Mouse (Mus musculus) adrenal gland, adult 10 weeks (tissue): ENCODE results near the gene Nfe2l1. TPM values are rescaled to one million over a fixed set of nuclear protein-coding genes. Genes with fewer than 3 reads are reported as not detected.

ENCODE experiments used
- polyA plus RNA-seq: library from polyadenylated mRNA; stranded (reverse); fragments of 350-450 nt; fragmentation: Illumina TruSeq; extraction: RNeasy Lipid Tissue Mini Kit (QIAGEN cat#74804); gene quantifications from one replicate; pipeline ENCODE4 v1.2.3, GENCODE M21; 2014; ENCODE audit warnings: low read depth, low replicate concordance

Gene Nfe2l1
- 121 TPM for polyA plus RNA-seq

GRCm38 (mm10) chr11:96829813-96830538, at the start of gene Nfe2l1:
TSS of gene Nfe2l1 (minus strand) at chr11:96829968.

DNA sequence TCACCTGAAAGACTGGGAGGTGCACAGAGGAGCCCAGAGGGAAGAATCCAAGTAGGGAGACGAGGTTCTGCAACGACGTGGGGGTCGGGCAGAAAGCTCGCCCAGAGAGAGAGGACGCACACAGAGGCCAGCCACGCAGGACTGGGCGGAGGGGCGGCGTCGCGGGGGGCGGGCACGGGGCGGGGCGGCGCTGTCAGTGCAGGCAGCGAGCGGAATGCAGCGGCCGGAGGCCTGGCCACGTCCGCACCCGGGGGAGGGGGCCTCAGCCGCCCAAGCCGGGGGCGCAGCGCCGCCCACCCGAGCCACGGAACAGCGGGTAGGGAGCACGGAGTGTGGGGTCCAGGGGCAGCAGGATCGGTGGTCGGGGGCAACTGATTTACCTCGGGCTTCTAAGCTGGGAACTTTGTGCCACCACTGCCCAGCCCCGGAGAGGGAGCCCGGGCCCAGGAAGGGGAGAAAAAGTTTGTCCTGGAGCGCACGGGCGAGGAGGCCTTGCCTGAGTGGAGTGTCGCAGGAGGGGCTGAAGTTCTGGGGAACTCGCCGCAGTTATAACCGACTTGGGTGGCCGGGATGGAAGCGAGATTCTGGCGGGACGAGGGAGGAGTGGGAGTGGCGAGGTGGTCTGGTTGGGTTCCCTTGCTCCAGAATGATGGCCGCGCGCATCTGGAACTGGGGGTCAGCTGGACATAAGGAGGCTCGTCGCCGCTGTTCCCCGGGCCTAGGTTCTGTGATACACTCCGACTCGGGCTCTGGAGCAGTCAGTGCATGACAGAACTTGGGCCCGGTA, 20.1 kb upstream of the Nfe2l1 start, which contains the start of gene Copz2:
TSS of gene Copz2 (plus strand) at position 190 of the 787 bp plus-strand sequence.

GRCm38 (mm10) chr11:96788871-96789795, 40.6 kb downstream of the Nfe2l1 start, which contains the start of gene Cbx1:
TSS of gene Cbx1 (plus strand) at chr11:96789127.

DNA sequence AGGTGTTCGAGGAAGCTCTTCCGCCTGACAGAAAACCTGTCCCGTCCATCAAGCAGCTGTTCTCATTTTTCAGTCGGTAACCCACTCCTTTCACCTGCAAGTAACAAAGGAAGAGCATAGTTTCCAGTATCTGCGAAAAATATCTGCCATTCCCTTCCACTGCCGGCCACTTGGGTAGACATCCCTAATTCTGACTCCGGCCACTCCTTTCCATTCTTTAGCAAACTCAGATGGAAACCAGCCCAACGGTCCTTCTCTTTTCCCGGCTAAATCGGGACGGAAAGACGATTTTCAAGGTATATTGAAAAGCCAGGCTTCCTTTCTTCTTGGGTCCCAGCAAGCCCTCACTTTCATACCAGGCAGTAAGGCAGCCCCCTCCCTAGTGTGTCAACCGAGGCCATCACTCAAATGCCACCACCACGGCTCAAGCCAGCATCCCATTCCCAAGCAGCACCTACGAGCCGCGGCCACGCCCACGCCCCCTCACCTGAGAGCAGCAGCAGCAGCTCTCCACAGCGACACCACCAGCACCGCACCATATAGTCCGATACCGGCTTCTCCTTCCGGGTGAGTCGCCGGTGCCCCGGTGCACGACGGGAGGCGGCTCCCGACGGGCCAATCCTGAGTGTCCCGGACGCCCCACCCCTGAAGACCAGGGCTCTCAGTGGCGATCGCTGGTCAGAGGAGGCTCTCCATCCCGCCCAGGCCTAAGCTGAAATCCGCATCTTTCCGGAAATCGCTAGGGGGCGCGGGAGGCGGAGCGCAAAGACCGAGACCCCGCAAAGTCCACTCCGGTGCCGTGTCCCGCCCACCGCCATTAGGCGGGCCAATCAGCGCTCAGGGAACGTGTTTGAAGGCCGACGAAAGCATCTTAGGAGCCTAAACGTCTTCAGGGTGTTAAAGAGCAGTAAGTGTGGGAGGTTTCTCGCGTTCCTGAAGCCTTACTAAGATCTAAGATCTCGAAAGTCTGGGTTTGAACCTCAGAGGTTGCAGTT, 52.5 kb downstream of the Nfe2l1 start, which contains the start of gene Snx11:
TSS of gene Snx11 (minus strand) at position 592 of the 995 bp plus-strand sequence.

Other genes starting within 250 kb of the Nfe2l1 start
- gene Snx11, start 52.4 kb downstream of the Nfe2l1 start, polyA plus RNA-seq = 4.1 TPM
- gene Cbx1, start 40.8 kb downstream of the Nfe2l1 start, polyA plus RNA-seq = 85.1 TPM
- gene Copz2, start 19.9 kb upstream of the Nfe2l1 start, polyA plus RNA-seq = 21.8 TPM
- 16.9 TPM for gene Cdk5rap3, start 86.5 kb upstream of the Nfe2l1 start, polyA plus RNA-seq
- not detected for gene Prr15l, start 98.1 kb upstream of the Nfe2l1 start, polyA plus RNA-seq
- 11.4 TPM for gene Pnpo, start 114.0 kb upstream of the Nfe2l1 start, polyA plus RNA-seq
- gene Sp2, start 153.0 kb upstream of the Nfe2l1 start, polyA plus RNA-seq = 4.9 TPM
- gene Sp6, start 183.4 kb upstream of the Nfe2l1 start, polyA plus RNA-seq = not detected
- not detected for gene Scrn2, start 200.0 kb upstream of the Nfe2l1 start, polyA plus RNA-seq
- not detected for gene Lrrc46, start 211.4 kb upstream of the Nfe2l1 start, polyA plus RNA-seq
- 28.6 TPM for gene Mrpl10, start 211.6 kb upstream of the Nfe2l1 start, polyA plus RNA-seq
- gene Osbpl7, start 220.7 kb upstream of the Nfe2l1 start, polyA plus RNA-seq = not detected